Mouse (Mus musculus): ENCODE data around the gene Psmg1.

The Psmg1 gene

GRCm38 (mm10) chr16:95958080-95958479 is 32.7 kb downstream of the Psmg1 start:
- no peak for DNase-seq (ENCODE audit: low spot score)

GRCm38 (mm10) chr16:95956618-95957017 is 34.1 kb downstream of the Psmg1 start:
- no peak for DNase-seq (ENCODE audit: low spot score)

- no peak for DNase-seq (ENCODE audit: low spot score)
Observed at GRCm38 (mm10) chr16:95955716-95956346, 34.9 kb downstream of the Psmg1 start.

GRCm38 (mm10) chr16:95954341-95954740 is 36.4 kb downstream of the Psmg1 start:
- no peak for DNase-seq (ENCODE audit: low spot score)

- no peak for DNase-seq (ENCODE audit: low spot score)
Observed at GRCm38 (mm10) chr16:95953159-95953650, 37.6 kb downstream of the Psmg1 start.

GRCm38 (mm10) chr16:95951471-95951870 is 39.3 kb downstream of the Psmg1 start:
- no peak for DNase-seq (ENCODE audit: low spot score)

- peak; percentile 67 for DNase-seq (ENCODE audit: low spot score)
Observed at GRCm38 (mm10) chr16:95945389-95946311, 45.1 kb downstream of the Psmg1 start.

- no peak for DNase-seq (ENCODE audit: low spot score)
Observed at GRCm38 (mm10) chr16:95943186-95943585, 47.6 kb downstream of the Psmg1 start.

- DNase-seq (ENCODE audit: low spot score) = no peak
Observed at GRCm38 (mm10) chr16:95941575-95941974, 49.2 kb downstream of the Psmg1 start.

GRCm38 (mm10) chr16:95935495-95935961 is 55.2 kb downstream of the Psmg1 start:
- DNase-seq (ENCODE audit: low spot score) = no peak

- no peak for DNase-seq (ENCODE audit: low spot score)
Observed at GRCm38 (mm10) chr16:95932860-95933259, 57.9 kb downstream of the Psmg1 start.

- DNase-seq (ENCODE audit: low spot score) = no peak
Observed at GRCm38 (mm10) chr16:95931509-95931908, 59.3 kb downstream of the Psmg1 start.

Measured in testis, postnatal 14 days (tissue).